Mouse (Mus musculus) testis, postnatal 14 days (tissue): Measurements from ENCODE around the gene Spats2l.

Experiments
- DNase-seq: peaks from one replicate; pipeline ENCODE4 v3.0.0; 2021; ENCODE audit warnings: low spot score

Gene Spats2l

GRCm38 (mm10) chr1:57774001-57774667, at the start of gene Spats2l:
Gene Spats2l (plus strand): TSS chr1:57774162.
- DNase-seq, result peak; percentile 14

DNA sequence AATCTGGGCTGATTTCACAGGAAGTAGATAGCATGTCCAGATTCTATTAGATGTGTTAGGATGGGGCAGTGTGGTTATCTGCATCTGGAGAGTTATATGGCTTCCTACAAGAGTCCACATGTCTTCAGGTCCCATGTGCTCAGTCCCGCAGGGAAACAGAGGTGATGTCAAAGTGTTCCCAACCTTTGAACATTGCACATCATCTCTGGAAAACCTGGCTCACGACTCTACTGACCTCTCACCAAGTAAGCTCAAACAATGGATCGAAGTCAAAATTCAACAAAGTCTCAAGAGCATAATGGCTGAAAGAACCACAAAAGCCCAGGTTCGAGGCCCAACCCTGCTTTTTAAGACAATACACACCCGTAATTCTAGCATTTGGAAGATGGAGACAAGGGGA, 48.7 kb upstream of the Spats2l start:
- DNase-seq, result no peak

- no peak for DNase-seq
These were observed 38.1 kb upstream of the Spats2l start for GRCm38 (mm10) chr1:57735877-57736276.

GRCm38 (mm10) chr1:57741740-57742139, 32.2 kb upstream of the Spats2l start:
- DNase-seq, result no peak

DNA sequence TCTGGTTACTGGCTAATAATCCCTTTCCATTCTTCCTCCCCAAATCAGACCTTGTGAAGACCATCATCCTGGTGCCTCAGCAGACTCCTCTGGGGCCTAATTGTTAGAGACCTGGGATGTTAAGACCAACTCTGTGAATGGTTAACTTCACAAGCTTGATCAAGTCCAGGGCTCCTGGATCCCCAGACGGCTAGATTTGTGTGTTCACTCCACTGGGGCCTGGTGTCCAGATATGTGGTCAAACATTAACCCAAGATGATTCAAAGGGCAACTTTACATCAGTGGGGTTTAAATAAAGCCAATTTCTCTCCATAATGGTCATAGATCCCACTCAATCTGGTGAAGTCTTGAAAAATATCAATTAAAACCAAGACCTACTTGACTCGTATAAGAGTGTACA, 31.7 kb upstream of the Spats2l start:
- DNase-seq, result no peak

- no peak for DNase-seq
These were observed 22.2 kb upstream of the Spats2l start for GRCm38 (mm10) chr1:57751781-57752180.

DNA sequence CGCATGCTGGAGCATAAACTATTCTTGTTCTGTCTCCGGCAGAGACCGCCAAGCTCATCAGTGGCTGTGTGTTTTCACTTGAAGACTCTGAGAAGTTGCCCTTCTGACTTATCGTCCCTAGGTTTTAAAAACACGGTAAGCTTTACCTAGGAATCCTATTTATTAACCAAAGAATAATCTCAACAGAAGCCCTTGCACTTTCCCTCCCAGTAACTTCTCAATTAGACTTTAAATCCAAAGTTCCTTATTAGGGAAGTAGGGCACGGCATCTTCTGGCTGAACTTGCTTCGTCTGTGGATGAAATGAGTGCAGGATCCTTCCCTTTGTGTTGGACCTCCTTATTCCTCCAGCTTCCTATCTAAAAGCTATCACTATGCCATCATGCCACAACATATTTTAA, 7.6 kb upstream of the Spats2l start:
- no peak for DNase-seq

DNA sequence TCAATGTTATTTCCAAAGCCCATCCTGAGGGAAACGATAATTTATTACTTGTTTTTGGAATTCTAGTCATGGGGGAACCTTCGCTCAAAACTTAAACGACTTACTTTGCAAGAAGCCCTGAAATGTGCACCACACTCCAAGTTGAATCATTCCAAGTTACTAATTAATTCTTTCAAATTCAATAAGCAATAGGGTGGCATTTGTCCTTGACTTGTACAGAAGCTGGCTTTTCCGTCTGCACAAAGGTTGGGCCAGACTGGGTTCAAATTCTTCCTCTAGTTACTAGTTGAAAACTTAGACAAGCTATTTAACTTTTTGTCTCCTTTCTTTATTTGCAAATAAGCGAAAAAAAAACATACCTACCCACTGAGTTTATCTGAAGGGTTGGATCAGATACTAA, 636 bp upstream of the Spats2l start:
- no peak for DNase-seq

- DNase-seq, result peak; percentile 39
These were observed 920 bp downstream of the Spats2l start for GRCm38 (mm10) chr1:57774668-57775495.

- no peak for DNase-seq
These were observed 1.5 kb downstream of the Spats2l start for GRCm38 (mm10) chr1:57775496-57775790.

GRCm38 (mm10) chr1:57776671-57777281, 2.8 kb downstream of the Spats2l start:
- DNase-seq, result no peak

DNA sequence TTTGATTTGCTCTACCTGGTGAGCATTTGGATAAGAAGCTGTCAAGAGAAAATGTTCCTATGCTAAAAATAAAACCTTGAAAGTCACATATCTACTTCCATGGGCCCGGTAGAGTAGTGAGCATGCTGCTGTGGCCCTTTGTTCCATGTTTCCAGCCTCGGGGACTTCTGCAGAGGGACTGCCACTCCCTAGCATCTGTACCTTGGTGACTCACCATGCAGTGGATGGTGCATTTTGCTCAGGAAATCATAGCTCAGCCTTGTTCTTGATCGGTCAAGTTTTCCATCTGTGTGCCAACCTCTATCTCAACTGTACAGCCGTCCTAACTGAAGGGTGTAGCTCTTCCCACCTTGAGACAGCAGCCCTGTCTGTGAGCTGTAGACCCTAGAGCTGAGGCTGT, 10.3 kb downstream of the Spats2l start:
- DNase-seq, result no peak

DNA sequence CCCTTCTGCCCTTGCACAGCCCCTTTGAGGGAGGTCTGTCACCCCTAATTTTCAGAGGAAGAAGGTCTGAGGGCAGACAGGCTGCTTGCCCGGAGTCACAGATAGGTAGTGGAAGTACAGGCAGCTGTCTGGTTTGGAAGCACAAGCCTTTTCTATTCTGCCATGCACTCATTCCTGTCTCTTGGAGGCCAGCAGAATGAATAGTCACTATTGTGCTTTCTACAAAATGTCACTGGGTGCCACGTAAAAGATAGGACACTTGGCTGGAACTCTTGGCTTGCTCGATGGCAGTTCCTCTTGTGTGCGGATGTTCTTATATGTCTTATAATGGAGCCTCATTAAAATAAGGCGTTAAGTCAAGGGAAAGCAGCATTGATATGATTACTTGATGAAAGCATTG, 15.9 kb downstream of the Spats2l start:
- DNase-seq, result no peak

DNA sequence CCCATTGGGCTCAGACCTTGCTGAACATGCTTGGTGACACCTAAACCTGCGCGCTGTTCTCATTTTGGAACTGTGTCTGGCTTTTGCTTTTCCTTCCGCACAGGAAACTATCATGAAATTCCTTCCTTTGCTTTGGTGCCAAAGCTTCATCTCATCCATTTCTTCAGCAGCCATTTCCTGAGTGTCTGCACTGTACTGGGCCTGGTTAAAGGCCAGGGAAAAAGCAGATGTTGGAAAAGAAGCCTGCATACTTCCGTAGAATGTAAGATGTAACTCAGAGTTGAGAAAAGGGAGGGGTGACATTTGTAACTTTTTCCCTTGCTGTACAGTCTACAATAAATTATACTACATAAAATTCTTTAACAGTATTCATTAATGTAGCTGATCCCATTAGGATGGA, 18.2 kb downstream of the Spats2l start:
- no peak for DNase-seq

DNA sequence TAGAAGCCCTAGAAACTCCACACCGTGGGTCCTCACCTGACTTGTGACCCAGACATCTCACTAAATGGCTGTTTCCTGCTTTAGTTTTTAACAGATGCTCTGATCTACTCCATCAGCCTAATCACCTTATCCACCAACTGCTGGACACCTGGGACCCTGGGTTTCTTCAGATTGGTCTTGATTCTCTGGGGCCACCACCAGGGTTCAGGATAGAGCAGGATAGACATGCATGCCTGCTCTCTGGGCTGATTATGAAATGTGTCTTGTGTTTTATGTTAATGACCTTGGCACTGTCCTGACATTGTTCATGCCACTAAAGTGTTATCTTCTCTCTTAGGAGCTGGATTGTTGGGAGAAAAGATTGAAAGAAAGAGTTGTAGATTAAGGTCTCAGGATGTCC, 21.9 kb downstream of the Spats2l start:
- DNase-seq, result no peak

GRCm38 (mm10) chr1:57799398-57799797, 25.4 kb downstream of the Spats2l start:
- DNase-seq, result no peak

- no peak for DNase-seq
These were observed 26.9 kb downstream of the Spats2l start for GRCm38 (mm10) chr1:57800846-57801245.

- DNase-seq, result no peak
These were observed 32.2 kb downstream of the Spats2l start for GRCm38 (mm10) chr1:57806126-57806525.

DNA sequence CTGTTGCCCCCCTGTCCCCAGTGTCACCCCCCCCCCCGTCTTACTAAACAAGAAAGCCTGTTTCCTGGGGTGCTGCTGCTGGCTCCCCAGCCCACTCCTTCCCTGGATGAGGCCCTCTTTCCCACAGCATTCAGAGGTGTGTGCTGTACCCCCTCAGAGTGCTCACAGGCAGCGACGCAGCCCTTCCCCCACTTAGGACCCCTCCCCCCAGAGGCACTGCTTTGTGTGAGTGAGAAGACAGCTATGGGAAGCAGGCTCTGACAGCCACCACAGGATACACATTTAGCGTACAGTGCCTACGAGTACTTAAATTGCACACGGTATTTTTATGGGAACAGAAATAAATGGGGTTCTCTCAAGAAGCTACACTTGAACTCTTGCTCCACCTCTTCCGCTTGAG, 33.9 kb downstream of the Spats2l start:
- DNase-seq, result no peak

DNA sequence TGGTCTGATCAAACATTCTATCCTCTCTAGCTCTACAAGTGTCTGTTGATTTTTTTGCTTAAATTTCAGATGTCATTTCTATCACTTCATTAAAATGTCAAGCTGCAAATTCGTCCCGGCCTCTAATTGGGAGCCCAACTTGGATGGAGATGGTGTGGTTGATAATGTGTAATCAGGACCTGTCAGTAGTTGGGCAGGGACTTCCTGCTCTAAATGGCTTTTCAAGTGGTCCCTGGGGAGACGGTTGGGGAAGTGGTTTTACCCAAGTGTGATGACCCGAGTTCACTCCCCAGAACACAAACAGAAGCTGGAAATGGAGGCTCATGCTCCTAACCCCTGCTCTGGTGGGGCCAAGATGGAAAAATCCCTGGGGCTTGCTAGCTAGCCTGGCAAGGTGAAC, 36.3 kb downstream of the Spats2l start:
- no peak for DNase-seq

- DNase-seq, result no peak
These were observed 43.1 kb downstream of the Spats2l start for GRCm38 (mm10) chr1:57817103-57817502.

DNA sequence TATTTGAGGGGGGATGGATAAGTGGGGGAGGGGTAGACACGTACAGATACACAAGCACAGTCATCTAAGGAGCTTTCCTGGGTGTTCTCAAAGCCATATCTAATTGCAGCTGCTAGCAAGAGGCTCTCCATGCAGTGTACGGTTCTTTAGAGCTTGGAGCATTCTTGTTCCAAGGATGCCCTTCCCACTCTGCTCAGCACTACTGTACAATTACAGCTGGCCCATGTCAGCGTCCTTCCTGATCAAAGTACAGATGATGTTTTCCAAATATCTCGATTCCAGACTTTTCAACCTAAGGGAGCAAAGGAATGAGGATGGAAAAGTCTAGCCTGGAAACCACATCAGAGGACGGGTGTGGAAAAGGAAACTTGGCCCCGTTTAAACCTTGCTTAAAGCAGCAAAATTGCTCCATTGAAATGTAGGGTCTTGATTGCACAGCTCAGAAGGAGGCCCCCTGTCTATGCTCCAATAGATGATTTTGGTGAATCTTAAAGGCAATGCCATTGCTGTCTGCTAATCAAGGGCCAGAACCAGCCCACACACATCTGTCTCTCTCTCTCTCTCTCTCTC, 46.6 kb downstream of the Spats2l start:
- no peak for DNase-seq
